Mouse (Mus musculus) intestine, embryonic 16.5 days (tissue): ENCODE results near the gene Lima1. TPM values are rescaled to one million over a fixed set of nuclear protein-coding genes. Genes with fewer than 3 reads are reported as not detected.

Experiments used
- ATAC-seq: fragments of 200-750 bp; cut with Nextera tagmentation; 2 replicates; pipeline ENCODE4 v1.8.0; 2017; ENCODE audit warnings: moderate TSS enrichment, moderate library complexity
- H3K27ac ChIP-seq: fragments of 300-500 bp; sonication (generic); 2 replicates; pipeline ENCODE4 v1.5.1; 2014; ENCODE audit warnings: mild to moderate bottlenecking, low read length
- H3K27me3 ChIP-seq: fragments of 300-500 bp; sonication (generic); replicated peaks from 2 replicates; pipeline ENCODE4 v1.6.1; 2014; ENCODE audit warnings: low read length, control low read depth, mixed read lengths; ENCODE audit not compliant: control insufficient read depth, insufficient read depth
- H3K36me3 ChIP-seq: fragments of 300-500 bp; sonication (generic); 2 replicates; pipeline ENCODE4 v1.6.1; 2014; ENCODE audit warnings: low read length, control low read depth; ENCODE audit not compliant: control insufficient read depth, insufficient read depth
- H3K4me1 ChIP-seq: fragments of 300-500 bp; sonication (generic); 2 replicates; pipeline ENCODE4 v1.6.1; 2014; ENCODE audit warnings: low read length, control low read depth, mixed read lengths; ENCODE audit not compliant: control insufficient read depth, insufficient read depth
- H3K4me2 ChIP-seq: fragments of 300-500 bp; sonication (generic); 2 replicates; pipeline ENCODE4 v1.6.1; 2014; ENCODE audit warnings: low read depth, low read length, control low read depth
- H3K4me3 ChIP-seq: fragments of 300-500 bp; sonication (generic); 2 replicates; pipeline ENCODE4 v1.5.1; 2014; ENCODE audit warnings: mild to moderate bottlenecking, low read length
- H3K9ac ChIP-seq: fragments of 300-500 bp; sonication (generic); 2 replicates; pipeline ENCODE4 v1.6.1; 2014; ENCODE audit warnings: low read depth, low read length
- H3K9me3 ChIP-seq: fragments of 300-500 bp; sonication (generic); 2 replicates; pipeline ENCODE4 v1.6.1; 2016; ENCODE audit warnings: low read length, control low read depth; ENCODE audit not compliant: control insufficient read depth
- WGBS: fragments of 180-500 bp; shearing (Covaris S2); extraction: QIAGEN DNeasy Blood & Tissue Kit; methylation state at CpG from one replicate; pipeline ENCODE4 v1.1.7; 2014; 5-methylcytosine and 5-hydroxymethylcytosine counted together
- polyA plus RNA-seq: library from polyadenylated mRNA; unstranded; fragments of >200 nt; fragmentation: Nextera tagmentation; extraction: Ambion mirVana; gene quantifications from 2 replicates; pipeline ENCODE4 v1.2.1, GENCODE M21; 2015

Lima1 gene
- polyA plus RNA-seq, 1 experiment from 2014 or later, result 105 TPM

DNA sequence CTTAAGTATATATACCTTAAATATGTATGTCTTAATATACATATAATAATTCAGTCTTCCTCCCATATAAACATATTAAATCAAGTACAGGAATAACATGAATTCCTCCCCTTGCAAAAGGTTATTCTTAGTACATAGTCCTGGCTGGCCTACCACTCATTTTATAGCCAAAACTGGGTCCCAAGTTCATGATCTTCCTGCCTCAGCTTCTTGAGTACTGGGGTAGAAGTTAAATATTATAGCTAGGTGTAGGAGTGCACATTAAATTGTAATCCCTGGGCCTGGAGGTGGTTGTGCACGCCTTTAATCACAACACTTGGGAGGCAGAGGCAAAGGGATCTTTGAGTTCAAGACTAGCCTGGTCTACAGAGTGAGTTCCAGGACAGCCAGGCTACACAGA lies 106.5 kb downstream of the Lima1 start:
- Histone ChIP-seq H3K4me3 (no peak overlapping the region), H3K4me2 (no peak overlapping the region), H3K4me1 (peaks cover 14% of the 10 kb centered on the region), H3K9me3 (no peaks in the 10 kb centered on the region), H3K27me3 (no peaks in the 10 kb centered on the region), H3K9ac (no peak overlapping the region), H3K27ac (no peak overlapping the region), H3K36me3 (no peaks in the 10 kb centered on the region)
- 90% methylated on average over 1 of the region's 1 CpGs for WGBS
- ATAC-seq, result no peak

DNA sequence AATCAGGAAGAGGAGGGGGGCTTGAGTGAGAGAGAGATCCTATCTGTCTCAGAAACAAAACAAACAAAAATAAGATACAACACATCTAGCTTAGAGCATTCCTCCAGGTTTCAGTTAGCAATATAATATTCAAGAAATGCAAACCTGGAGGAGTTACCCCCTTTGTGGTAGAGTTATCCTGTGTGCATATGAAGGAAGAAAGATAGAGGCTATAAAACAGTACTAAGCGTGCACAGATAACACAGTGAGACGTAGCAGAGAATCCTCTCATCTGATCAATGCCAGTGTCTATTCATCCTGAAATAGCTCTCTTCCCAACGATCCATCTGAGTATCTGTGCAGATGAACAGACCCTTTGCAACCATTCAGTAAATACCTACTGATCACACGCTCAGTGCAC lies 107.8 kb downstream of the Lima1 start:
- WGBS, result 72% methylated on average over 4 of the region's 4 CpGs
- Histone ChIP-seq H3K4me1 (peaks cover 11% of the 10 kb centered on the region), H3K27me3 (no peaks in the 10 kb centered on the region), H3K4me3 (no peak overlapping the region), H3K4me2 (no peak overlapping the region), H3K9me3 (no peaks in the 10 kb centered on the region), H3K9ac (no peak overlapping the region), H3K36me3 (0 out of 2 replicates have a peak, but pooled peaks cover 4% of the 10 kb centered on the region), H3K27ac (no peak overlapping the region)
- ATAC-seq, result no peak

DNA sequence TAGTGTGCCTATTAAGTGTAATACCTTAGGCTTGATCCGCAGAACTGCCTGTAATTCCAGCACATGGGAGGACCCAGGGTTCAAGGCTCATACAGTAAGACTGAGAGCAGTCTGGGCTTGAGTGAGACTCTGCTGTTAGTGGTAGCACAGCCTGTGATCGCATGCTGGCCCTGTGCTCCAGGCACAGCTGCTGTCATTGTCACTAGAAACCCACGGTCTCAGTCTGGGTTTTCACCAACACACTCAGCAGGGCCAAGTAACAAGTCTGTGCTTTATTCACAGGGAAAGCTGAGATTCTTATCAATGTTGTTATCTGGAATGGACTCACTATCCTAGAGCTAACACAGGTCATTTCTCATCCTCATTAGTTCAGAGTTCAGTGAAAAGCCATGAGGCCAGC lies 121.1 kb downstream of the Lima1 start:
- H3K27ac ChIP-seq, result no peak overlapping the region
- H3K9ac ChIP-seq, result no peak overlapping the region
- no peaks in the 10 kb centered on the region for H3K36me3 ChIP-seq
- H3K27me3 ChIP-seq, result no peaks in the 10 kb centered on the region
- WGBS, result 74% methylated on average over 3 of the region's 3 CpGs
- H3K4me1 ChIP-seq, result peaks cover 10% of the 10 kb centered on the region
- ATAC-seq, result no peak
- no peaks in the 10 kb centered on the region for H3K9me3 ChIP-seq
- no peak overlapping the region for H3K4me3 ChIP-seq
- H3K4me2 ChIP-seq, result no peak overlapping the region

DNA sequence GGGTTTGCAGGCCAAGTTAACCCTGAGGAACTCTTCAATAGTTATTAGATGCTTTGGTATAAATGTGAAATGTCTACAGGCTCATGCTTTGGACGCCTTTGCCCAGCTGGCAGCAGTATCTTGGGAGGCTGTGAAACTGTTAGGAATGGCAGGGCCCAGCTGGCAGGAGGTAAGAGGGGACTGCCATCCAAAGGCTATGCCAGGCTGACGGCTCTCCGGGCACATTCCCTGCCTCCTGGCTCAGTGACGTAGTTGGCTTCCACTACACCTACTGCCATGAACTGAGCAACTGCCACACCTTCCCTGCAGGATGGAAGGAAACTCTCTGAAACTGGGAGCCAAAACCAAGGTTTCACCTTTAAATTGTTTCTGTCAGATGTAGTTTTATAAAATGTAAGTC lies 135.0 kb downstream of the Lima1 start:
- Histone ChIP-seq H3K4me1 (no peaks in the 10 kb centered on the region), H3K4me2 (no peak overlapping the region), H3K36me3 (peaks cover 4% of the 10 kb centered on the region), H3K27ac (no peak overlapping the region), H3K27me3 (no peaks in the 10 kb centered on the region), H3K9ac (no peak overlapping the region), H3K9me3 (no peaks in the 10 kb centered on the region), H3K4me3 (no peak overlapping the region)
- 96% methylated on average over 4 of the region's 4 CpGs for WGBS
- no peak for ATAC-seq

DNA sequence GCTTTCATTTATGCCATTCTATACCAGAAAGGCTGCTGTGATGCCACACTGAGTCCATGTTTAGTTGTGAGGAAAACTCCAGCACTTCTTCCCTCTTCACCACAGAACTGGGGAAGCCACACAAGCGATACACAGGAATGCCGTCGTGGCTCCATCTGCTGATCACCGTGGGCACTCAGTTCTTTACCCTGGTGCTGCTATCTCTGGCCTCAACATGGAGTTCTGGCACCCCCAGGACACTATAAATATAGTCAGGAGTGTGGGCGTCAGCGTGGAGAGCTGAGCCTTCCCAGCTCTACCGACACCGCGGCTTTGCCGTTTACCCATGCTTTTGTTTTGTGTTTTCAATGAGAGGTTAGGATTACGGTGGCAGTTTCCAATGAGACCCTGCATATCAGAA lies 138.6 kb downstream of the Lima1 start:
- H3K4me3 ChIP-seq, result no peak overlapping the region
- H3K9me3 ChIP-seq, result no peaks in the 10 kb centered on the region
- no peak for ATAC-seq
- peaks cover 4% of the 10 kb centered on the region for H3K36me3 ChIP-seq
- H3K27ac ChIP-seq, result no peak overlapping the region
- 93% methylated on average over 11 of the region's 11 CpGs for WGBS
- H3K4me1 ChIP-seq, result no peaks in the 10 kb centered on the region
- no peak overlapping the region for H3K4me2 ChIP-seq
- no peak overlapping the region for H3K9ac ChIP-seq
- no peaks in the 10 kb centered on the region for H3K27me3 ChIP-seq

DNA sequence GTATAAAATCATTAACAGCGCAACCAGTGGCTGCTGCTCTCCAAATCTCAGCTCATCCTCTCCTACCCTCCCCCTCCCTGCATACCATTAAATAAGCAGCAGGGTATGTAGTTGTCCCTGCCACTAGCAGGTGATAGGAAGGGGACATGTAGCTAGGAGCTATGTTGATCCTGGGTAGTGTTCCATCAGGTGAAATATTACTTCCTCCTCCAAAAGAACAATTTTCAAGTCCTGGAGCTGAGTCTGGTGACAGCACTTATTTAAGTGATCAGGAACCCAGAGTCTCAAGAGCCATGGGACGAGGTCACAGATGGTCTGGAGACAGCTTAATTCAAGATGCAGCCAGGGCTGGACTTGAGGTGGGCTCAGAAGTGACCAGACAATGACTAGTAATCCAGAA lies 139.6 kb downstream of the Lima1 start:
- Histone ChIP-seq H3K27ac (no peak overlapping the region), H3K27me3 (no peaks in the 10 kb centered on the region), H3K4me2 (no peak overlapping the region), H3K9me3 (no peaks in the 10 kb centered on the region), H3K36me3 (peaks cover 4% of the 10 kb centered on the region), H3K9ac (no peak overlapping the region), H3K4me1 (no peaks in the 10 kb centered on the region), H3K4me3 (no peak overlapping the region)
- WGBS, result 91% methylated on average over 2 of the region's 2 CpGs
- no peak for ATAC-seq

DNA sequence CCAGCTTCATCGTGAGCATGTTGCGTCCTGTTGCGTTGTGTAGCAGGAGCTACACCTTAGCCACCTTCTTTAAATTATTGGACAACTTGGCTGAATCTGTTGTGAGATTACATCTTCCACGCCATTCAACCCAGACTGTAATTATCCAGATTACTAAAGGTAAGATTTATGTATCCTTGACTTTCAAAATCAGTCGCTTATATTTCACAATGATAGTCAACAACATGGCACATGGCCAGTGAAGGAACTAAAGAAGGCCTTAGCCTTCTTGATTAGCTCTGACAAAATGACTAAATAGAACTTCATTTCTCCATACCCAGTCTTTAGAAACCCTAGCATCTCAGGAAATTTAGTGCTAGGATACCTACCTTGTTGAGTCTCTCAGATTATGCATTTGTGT lies 142.1 kb downstream of the Lima1 start:
- peaks cover 13% of the 10 kb centered on the region for H3K36me3 ChIP-seq
- no peak for ATAC-seq
- H3K27me3 ChIP-seq, result no peaks in the 10 kb centered on the region
- no peak overlapping the region for H3K4me3 ChIP-seq
- H3K4me2 ChIP-seq, result no peak overlapping the region
- 93% methylated on average over 5 of the region's 5 CpGs for WGBS
- no peak overlapping the region for H3K9ac ChIP-seq
- H3K9me3 ChIP-seq, result 0 out of 2 replicates have a peak, but pooled peaks cover 2% of the 10 kb centered on the region
- H3K4me1 ChIP-seq, result no peaks in the 10 kb centered on the region
- H3K27ac ChIP-seq, result no peak overlapping the region

DNA sequence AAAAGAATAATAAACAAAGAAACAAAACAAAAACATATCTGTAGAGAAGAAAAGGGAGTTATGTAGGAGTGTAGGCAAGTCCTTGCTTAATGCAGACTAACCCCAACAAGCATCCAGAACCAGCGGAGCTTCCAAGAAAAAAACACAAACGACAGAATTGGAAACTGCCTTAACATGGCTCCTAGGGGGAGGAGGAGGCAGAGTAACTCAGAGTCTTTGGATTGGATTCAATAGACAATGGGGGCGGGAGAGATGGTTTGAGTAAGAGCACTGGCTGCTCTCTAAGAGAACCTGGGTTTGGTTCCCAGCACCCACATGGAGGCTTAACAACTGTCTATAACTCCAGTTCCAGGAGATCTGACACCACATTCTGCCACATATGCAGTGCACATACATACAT lies 143.6 kb downstream of the Lima1 start:
- no peak for ATAC-seq

DNA sequence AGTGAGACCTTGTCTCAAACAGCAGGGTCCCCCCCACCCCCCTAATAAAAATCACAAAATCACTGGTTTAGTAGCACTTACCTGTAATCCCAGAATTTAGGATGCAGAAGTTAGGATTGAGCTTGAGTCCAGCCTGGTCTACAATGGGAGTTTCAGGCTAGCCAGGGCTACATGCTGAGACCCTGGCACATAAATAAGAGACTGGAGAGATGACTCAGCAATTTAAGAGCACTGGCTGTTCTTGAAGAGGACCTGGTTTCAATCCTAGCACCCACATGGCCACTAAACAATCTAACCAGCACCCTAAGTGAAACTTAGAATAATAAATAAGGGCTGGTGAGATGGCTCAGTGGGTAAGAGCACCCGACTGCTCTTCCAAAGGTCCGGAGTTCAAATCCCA lies 144.1 kb downstream of the Lima1 start:
- H3K4me1 ChIP-seq, result peaks cover 4% of the 10 kb centered on the region
- ATAC-seq, result no peak
- no peak overlapping the region for H3K4me3 ChIP-seq
- H3K36me3 ChIP-seq, result peaks cover 16% of the 10 kb centered on the region
- H3K9me3 ChIP-seq, result 0 out of 2 replicates have a peak, but pooled peaks cover 2% of the 10 kb centered on the region
- H3K4me2 ChIP-seq, result no peak overlapping the region
- no peaks in the 10 kb centered on the region for H3K27me3 ChIP-seq
- no peak overlapping the region for H3K27ac ChIP-seq
- WGBS, result 100% methylated on average over 2 of the region's 2 CpGs
- no peak overlapping the region for H3K9ac ChIP-seq

More for the DNA sequence above, 143.6 kb downstream of the Lima1 start:
- no peak overlapping the region for H3K9ac ChIP-seq
- H3K4me1 ChIP-seq, result peaks cover under 1% of the 10 kb centered on the region
- WGBS, result 89% methylated on average over 3 of the region's 3 CpGs
- peaks cover 16% of the 10 kb centered on the region for H3K36me3 ChIP-seq
- H3K4me2 ChIP-seq, result no peak overlapping the region
- no peak overlapping the region for H3K4me3 ChIP-seq
- H3K27me3 ChIP-seq, result no peaks in the 10 kb centered on the region
- 0 out of 2 replicates have a peak, but pooled peaks cover 2% of the 10 kb centered on the region for H3K9me3 ChIP-seq
- H3K27ac ChIP-seq, result no peak overlapping the region

DNA sequence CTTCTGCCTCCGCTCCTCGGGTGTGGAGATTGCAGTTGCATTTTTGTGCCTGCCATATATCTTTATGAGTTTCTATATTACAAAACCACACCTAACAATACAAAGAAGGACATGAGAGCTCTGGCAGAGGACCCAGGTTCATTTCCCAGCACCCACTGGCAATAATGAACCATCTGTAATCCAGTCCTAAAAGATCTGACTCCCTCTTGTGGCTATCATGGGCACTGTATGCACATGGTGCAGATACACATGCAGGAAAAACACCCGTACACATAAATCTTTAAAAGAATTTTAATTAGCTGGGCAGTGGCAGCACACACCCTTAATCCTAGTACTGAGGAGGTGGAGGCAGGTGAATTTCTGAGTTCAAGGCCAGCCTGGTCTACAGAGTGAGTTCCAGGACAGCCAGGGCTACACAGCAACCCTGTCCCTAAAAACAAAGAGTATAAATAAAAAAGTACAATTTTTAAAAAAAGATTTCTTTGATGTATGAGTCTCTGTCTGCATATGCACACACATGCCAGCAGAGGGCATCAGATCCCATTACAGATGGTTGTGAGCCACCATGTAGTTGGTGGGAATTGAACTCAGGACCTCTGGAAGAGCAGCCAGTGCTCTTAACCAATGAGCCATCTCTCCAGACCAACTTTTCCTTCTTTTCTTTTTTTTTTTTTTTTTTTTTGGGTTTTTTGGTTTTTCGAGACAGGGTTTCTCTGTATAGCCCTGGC lies 146.0 kb downstream of the Lima1 start:
- Histone ChIP-seq H3K27me3 (no peaks in the 10 kb centered on the region), H3K4me2 (no peak overlapping the region), H3K4me1 (peaks cover 10% of the 10 kb centered on the region), H3K9ac (no peak overlapping the region), H3K4me3 (no peak overlapping the region), H3K9me3 (0 out of 2 replicates have a peak, but pooled peaks cover 2% of the 10 kb centered on the region), H3K27ac (no peak overlapping the region), H3K36me3 (peaks cover 12% of the 10 kb centered on the region)
- 92% methylated on average over 3 of the region's 4 CpGs for WGBS
- ATAC-seq, result no peak
